Mouse (Mus musculus): ENCODE results near the gene Btrc.

DNA sequence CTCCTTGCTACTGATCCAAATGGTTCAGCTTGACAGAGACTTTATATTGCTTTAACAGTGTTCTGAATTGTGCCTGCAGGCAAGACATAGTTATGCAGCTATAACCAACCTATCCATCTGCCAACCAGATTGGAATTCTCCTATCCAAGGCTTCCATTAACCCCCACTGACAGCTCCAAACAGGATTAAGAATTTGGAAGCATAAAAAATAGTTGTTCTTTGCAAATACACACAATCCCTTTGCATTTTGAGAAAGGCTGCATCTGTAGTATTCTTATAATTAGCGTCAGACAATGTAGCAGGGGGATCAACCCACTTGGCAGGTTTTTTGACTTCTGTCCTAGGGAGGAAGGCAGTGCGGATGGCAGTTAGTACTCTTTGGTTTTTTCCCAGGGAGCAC is 83.7 kb downstream of the Btrc start:
- TF ChIP-seq CTCF (IDR thresholded peaks at IDR 0.05; ENCODE audit: low read depth) (no peak), EP300 (optimal IDR thresholded peaks at IDR 0.05) (no peak)
